Mouse (Mus musculus): ENCODE results near the gene Mt1.
A peak's percentile ranks its signal among the peaks of the same experiment; 100 is the strongest.

DNA sequence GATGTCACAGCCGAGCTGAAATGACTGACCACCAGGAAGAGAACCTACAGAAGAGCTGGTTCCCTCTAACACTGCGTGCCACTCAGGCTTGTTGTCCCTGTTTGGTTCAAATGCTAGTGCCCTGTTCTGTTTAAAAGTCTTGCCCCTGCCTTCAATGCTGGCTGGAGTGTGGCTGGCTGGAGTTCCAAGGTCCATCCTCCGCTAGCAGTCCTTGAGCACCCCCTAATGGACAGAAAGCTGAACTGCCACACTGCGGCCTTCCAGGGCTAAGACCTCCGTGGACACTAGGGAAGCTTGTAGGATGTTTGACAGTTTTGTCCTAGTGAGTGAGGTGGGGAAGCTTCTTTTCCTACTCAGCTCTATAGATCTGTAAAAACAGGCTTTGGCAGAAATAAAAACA is 26.9 kb downstream of the Mt1 start:
- TF ChIP-seq CTCF (IDR thresholded peaks at IDR 0.05; ENCODE audit: control insufficient read depth, insufficient read depth, insufficient replicate concordance, low read depth, low read length) (peak; percentile 91; the same call in 1 of the 2 replicates), POLR2A (IDR thresholded peaks at IDR 0.05; ENCODE audit: control insufficient read depth, low read depth, low read length) (no peak)
